Mouse (Mus musculus): ENCODE measurements around the gene Ipo7. TPM values are rescaled to one million over a fixed set of nuclear protein-coding genes. Genes with fewer than 3 reads are reported as not detected.

The Ipo7 gene
- total RNA-seq, 2 experiments from 2014 or later, result 97.9 to 105 TPM

DNA sequence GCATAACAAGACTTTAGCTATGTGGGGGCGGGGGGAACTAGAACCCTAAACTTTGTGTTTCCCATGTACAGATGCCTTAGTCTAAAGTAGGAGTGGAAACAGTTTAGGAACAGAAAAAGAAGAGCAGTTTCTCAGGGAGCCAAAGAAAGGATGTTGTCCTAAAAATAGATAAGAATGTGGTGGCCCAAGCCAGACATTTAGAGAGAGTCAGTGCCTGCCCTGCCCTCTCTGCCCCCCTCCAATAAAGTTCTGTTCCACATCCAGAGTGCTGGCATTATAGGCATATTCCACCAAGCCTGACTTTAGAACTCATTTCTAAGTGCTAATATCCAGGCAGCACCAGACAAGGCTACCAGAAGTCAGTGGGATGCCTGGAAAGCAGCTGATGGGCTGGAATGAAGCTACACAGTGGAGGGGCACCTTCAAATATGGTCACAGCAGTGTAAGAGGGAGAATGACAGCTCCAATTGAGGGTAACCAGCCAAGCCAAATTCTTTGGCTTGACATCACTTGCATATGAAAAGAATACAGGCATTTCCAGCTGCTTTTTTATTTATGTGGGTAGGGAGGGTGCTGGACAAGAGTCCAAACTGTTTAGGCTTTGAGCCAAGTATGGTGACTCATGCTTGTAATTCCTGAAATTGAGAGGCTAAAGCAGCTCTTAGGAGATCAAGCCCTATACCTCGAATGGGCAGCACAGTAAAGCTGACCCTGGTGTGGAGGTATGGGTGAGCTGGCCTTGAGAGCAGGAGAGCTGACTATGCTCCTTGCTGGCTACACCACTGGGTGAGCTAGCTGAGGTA, 24.7 kb upstream of the Ipo7 start:
- no peak overlapping the region for H3K27ac ChIP-seq
- intact Hi-C loops (cut with DNase I), result no loop called here
- DNase-seq (ENCODE audit: extremely low spot score in 1 of 2, low spot score in 2 of 2), result no peak
- H3K4me3 ChIP-seq, result no peak overlapping the region
- no peak for TF ChIP-seq CTCF (IDR thresholded peaks at IDR 0.05)

DNA sequence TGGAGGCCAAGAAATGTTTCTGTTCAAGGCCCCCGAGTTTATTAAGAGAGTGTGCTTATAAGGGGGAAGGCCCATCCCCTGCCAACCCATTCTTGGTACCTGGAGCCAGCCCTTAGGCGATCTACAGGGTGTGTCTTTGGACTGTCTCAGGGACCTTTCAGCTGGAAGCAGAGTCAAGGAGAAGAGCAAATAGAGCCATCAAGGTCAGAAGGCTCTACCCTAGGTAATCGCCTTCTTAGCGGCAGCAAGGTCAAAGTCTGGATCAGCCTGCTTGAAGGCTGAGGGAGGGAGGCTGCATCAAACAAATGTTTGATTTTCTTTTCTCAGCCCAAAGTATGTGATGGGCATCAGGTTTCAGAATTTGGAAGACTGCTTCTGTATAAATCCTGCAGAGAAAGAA, 19.7 kb upstream of the Ipo7 start:
- H3K4me3 ChIP-seq, result no peak overlapping the region
- no peak overlapping the region for H3K27ac ChIP-seq
- no peak for DNase-seq (ENCODE audit: extremely low spot score in 1 of 2, low spot score in 2 of 2)
- no peak for TF ChIP-seq CTCF (IDR thresholded peaks at IDR 0.05)
- intact Hi-C loops (cut with DNase I), result no loop called here

DNA sequence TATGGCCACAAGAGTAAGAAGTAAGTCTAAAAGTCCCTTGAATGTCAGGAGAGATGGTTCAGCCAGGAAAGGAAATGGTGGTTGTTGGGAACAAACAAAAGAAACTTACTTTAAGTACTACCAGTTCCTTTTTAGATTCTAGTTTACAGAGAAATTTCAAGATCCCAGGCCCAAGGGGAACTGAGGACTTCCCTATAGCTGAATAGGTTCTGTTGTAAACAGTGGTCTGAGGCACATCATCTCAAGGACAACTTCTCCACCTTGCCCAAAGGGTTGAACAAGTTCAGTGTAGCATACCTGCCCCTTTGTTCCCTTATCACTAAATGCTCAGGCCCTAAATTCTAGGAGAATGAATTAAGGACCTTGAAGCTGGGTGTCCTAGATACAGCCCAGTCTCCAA, 16.0 kb upstream of the Ipo7 start:
- Histone ChIP-seq H3K4me3 (no peak overlapping the region), H3K27ac (no peak overlapping the region)
- no peak for TF ChIP-seq CTCF (IDR thresholded peaks at IDR 0.05)
- DNase-seq (ENCODE audit: extremely low spot score in 1 of 2, low spot score in 2 of 2), result no peak
- intact Hi-C loops (cut with DNase I), result no loop called here

DNA sequence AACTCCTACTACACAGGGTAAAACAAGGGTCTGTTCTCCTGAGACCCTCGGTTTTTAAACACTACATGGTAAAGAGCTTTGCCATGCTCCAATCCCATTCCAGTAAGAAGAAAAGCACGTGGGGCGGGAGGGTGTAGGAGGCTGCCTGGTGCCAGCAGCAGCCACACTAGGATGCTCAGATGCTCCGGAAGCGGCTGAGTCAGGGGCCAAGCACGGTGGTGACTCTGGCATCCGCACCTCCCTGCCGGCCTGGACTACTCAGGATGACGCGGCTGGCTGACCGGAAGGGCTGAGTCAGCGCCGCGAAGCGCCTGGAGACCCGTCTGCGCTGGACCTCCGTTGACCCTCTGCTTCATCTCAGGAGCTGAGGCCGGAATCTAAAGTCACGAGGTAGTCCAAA, 15.1 kb upstream of the Ipo7 start:
- DNase-seq (ENCODE audit: extremely low spot score in 1 of 2, low spot score in 2 of 2), result peak; percentile 36 to 40

DNA sequence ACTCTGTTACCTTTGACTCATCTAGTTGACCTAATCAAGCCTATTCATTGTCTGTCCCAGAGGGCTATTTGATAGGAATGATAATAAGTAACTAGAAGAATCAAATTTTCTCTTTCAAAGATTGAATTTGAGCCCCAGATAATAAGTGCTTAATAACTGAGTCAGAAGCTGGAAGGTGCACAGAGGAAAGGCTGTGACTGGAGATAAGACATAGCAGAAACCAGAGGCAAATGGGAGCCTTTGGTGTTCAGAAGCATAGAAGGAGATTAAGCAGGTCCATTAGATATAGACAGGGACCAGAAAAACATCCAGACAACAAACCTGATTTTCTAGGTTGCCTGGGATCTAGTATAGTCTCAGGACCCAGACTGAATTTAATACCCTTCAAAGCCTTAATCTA, 12.1 kb upstream of the Ipo7 start:
- no peak overlapping the region for H3K27ac ChIP-seq
- DNase-seq (ENCODE audit: extremely low spot score in 1 of 2, low spot score in 2 of 2), result no peak
- no peak overlapping the region for H3K4me3 ChIP-seq
- TF ChIP-seq CTCF (IDR thresholded peaks at IDR 0.05), result no peak
- intact Hi-C loops (cut with DNase I), result no loop called here

More for the DNA sequence above, 15.1 kb upstream of the Ipo7 start:
- TF ChIP-seq CTCF (IDR thresholded peaks at IDR 0.05), result no peak
- Histone ChIP-seq H3K27ac (no peak overlapping the region), H3K4me3 (peak overlapping the region; percentile 13)
- intact Hi-C loops (cut with DNase I), result no loop called here

DNA sequence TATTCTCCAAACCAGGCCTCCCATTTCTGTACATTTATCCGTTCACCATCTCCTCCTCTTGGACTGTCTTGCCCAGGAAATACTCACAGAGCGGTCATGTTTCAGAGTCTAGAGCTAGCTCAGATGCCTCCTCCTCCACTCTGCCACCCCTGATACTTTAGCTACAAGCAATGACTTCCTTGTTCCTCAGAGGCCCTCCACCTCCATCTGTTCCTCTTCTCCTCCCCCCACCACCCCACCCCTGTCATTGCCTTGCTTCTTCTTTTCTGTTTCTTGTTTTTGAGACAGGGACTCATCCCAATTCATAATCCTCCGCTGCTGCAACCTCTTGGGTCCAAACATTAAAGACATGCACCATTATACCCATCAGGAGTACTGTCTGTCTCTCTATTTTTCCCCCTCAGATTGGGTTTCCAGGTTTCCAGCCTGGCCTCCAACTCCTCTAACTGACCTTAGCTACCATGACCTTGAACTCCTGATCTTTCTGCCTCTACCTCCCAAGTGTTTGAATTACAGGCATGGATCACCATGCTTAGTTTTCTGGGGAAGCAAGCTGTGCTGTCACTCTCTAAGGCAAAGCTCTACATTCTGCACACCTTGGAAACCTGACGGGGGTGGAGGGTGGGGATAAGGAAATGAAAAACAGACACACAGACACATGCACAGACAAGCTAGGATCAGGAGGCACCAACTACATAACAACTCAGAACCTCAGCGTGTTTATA, 11.4 kb upstream of the Ipo7 start:
- intact Hi-C loops (cut with DNase I), result no loop called here
- no peak overlapping the region for H3K27ac ChIP-seq
- H3K4me3 ChIP-seq, result no peak overlapping the region
- TF ChIP-seq CTCF (IDR thresholded peaks at IDR 0.05), result no peak
- no peak for DNase-seq (ENCODE audit: extremely low spot score in 1 of 2, low spot score in 2 of 2)

DNA sequence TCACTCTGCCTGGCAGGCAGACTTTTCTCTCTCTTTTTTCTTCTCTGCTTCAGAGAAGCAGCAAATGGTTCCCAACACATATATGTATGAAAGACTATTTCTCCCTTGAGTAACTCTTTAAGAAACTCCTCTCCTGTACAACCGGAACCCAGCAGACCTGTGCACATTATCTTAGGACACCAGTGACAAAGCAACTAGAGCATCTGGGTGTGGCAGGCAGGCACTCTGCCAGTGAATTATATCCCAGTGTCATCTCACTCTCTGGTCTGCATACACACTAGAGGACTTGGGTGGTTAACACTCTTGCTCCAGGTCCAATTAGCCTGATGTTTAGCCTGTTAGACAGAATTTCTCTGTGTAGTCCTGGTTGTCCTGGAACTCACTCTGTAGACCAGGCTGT, 9.6 kb upstream of the Ipo7 start:
- no peak overlapping the region for H3K4me3 ChIP-seq
- no peak for TF ChIP-seq CTCF (IDR thresholded peaks at IDR 0.05)
- no peak for DNase-seq (ENCODE audit: extremely low spot score in 1 of 2, low spot score in 2 of 2)
- intact Hi-C loops (cut with DNase I), result no loop called here
- no peak overlapping the region for H3K27ac ChIP-seq

DNA sequence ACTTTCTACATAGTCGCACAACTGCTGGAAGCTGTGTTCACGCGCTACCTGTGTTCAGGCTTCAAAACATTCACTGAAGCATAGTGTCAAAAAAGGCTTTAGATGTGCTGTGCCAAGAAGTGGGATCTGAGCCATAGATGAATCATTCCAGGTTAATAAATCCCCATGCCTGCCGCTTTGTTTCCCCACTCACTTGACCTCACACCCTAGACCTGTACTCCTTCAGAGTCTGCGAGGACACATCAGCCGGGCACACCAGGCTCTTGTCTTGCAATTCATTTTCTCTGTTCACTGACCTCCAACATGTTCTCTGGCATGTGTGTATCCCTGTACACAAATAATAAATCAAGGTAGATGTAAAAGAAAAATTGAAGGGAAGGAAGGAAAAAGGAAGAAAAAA, 9.0 kb upstream of the Ipo7 start:
- Histone ChIP-seq H3K4me3 (no peak overlapping the region), H3K27ac (no peak overlapping the region)
- intact Hi-C loops (cut with DNase I), result no loop called here
- no peak for DNase-seq (ENCODE audit: extremely low spot score in 1 of 2, low spot score in 2 of 2)
- TF ChIP-seq CTCF (IDR thresholded peaks at IDR 0.05), result no peak

DNA sequence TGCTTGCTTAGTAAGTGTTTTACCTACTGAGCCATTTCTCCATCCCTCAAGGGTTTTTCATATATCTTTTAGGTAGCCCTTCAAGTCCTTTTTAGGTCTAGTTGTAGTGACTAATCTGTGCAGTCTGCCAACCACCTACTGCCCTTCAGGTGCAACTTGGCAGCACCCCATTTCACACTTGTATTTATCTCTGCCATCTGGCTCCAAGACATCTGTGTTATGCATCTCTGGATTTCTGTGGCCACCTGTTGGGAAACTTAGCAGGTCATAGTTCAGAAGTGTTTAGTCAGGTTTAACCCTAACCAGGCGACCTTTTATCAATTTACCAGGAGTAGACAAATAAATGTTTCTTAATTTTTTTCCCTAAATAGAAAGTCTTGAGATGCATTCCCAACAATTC, 6.7 kb upstream of the Ipo7 start:
- TF ChIP-seq CTCF (IDR thresholded peaks at IDR 0.05), result no peak
- H3K27ac ChIP-seq, result no peak overlapping the region
- DNase-seq (ENCODE audit: extremely low spot score in 1 of 2, low spot score in 2 of 2), result no peak
- intact Hi-C loops (cut with DNase I), result no loop called here
- H3K4me3 ChIP-seq, result no peak overlapping the region

DNA sequence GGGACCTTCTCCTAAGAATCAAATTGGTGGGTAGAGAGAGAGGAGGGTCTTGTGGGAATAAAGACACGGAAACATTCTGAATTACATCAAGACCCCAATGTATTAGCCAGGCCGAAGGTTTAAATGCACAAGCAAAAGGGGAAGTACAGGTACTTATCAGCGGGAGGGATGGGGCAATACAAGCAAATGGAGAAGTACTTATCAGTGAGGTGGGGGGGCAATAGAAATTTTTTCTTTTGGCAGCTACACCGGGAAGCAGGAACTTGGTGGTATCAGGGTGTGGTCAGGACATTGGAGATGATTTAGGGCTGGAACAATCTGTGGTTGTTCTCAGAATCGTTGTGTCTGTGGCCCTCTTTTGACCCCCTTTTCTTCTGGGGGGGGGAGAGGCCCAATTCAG, 3.8 kb upstream of the Ipo7 start:
- Histone ChIP-seq H3K27ac (no peak overlapping the region), H3K4me3 (no peak overlapping the region)
- no peak for DNase-seq (ENCODE audit: extremely low spot score in 1 of 2, low spot score in 2 of 2)
- no peak for TF ChIP-seq CTCF (IDR thresholded peaks at IDR 0.05)
- intact Hi-C loops (cut with DNase I), result no loop called here

DNA sequence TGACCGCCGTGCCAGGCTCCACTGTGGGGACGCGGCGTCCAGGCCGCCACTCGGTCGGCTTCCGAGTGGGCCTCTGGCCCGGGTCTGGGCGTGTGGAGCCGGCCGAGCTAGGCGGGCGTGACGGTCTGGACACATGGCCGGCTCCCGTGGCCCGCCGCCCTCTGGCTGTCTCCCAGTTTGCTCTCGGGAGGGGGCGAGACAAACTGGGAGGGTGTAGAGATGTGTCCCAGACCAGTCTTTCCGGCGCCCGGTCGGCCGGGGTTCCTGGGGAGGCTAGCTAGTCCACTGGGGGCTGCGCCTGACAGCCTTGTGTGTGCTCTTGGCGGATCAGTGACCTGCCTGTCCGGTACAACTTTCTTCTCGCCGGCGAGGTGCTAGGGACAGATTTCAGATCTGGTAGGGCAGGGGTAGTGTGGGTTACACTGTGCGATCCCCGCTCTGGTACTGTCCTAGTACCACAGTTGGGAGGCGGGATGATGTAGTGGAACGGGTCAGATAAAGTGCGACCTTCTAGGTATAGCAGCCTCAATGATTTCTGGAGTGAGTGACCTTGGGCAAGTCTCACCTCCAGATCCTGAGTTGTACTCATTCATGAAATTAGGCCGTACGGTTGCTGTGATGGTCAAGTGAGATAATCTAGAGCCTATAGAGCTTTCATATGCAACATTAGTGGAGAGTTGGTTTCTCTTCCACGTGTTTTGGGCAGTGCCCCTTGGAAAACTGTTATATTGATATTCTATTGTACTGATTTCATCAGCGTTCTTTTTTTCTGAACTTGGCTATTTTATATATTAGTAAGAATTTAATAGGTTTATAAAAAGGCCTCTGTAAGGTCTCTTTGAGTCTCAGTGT, 783 bp downstream of the Ipo7 start:
- peak; percentile 28 to 30 for DNase-seq (ENCODE audit: extremely low spot score in 1 of 2, low spot score in 2 of 2)
- TF ChIP-seq CTCF (IDR thresholded peaks at IDR 0.05), result no peak
- intact Hi-C loops (cut with DNase I), result loop anchor here (1.0 to 2.0 kb wide), 2 partner anchors 33 to 42 kb away; partner anchors contain the start of genes Tmem41b and Zfp143
- Histone ChIP-seq H3K27ac (peak overlapping the region; percentile 86), H3K4me3 (peak overlapping the region; percentile 93)

DNA sequence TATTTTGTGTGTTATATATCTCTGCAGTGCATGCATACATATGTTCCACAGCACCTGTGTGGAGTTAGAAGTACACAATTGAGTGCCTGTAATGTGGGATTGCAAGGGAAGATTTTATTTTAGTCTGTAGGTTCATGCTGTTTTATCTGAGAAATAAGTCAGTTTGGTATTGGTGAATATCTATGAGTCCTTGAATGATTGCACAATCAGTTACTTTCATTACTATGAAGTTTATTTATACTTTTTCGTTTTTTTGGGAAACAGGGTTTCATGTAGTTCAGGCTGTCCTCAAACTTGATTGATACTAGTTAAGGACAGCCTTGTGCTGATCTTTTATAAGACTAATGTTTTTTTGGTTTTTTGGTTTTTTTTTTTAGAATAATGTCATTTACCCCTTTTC, 5.5 kb downstream of the Ipo7 start:
- TF ChIP-seq CTCF (IDR thresholded peaks at IDR 0.05), result no peak
- DNase-seq (ENCODE audit: extremely low spot score in 1 of 2, low spot score in 2 of 2), result no peak
- H3K4me3 ChIP-seq, result no peak overlapping the region
- H3K27ac ChIP-seq, result no peak overlapping the region
- intact Hi-C loops (cut with DNase I), result no loop called here
